Mouse (Mus musculus) brain, embryonic 14.5 days (tissue): Measurements from ENCODE around the gene Lce1d.

Source experiments
- CTCF ChIP-seq: fragments of 200-500 bp; IDR thresholded peaks from 2 replicates; pipeline ENCODE4 v1.5.1; 2012; ENCODE audit warnings: inconsistent platforms, mild to moderate bottlenecking, moderate library complexity, borderline replicate concordance; ENCODE audit not compliant: insufficient read depth, insufficient read length; ENCODE audit errors: extremely low read depth
- POLR2A ChIP-seq: fragments of 200-500 bp; IDR thresholded peaks from 2 replicates; pipeline ENCODE4 v1.6.1; 2012; ENCODE audit warnings: mild to moderate bottlenecking, inconsistent platforms, borderline replicate concordance; ENCODE audit not compliant: poor library complexity, insufficient read depth, insufficient read length, severe bottlenecking; ENCODE audit errors: extremely low read depth

GRCm38 (mm10) chr3:92722631-92723030, 35.6 kb upstream of the Lce1d start:
- TF ChIP-seq CTCF (no peak), POLR2A (no peak)
